Mouse (Mus musculus): ENCODE data around the gene Thoc6.

- no peak for TF ChIP-seq CTCF (IDR thresholded peaks at IDR 0.05; ENCODE audit: low read depth)
- no peak for TF ChIP-seq EP300 (optimal IDR thresholded peaks at IDR 0.05)
Measured at GRCm38 (mm10) chr17:23683856-23684672, 10.4 kb upstream of the Thoc6 start, which contains the start of gene Cldn9.

All from stomach, postnatal 0 days (tissue).